Mouse (Mus musculus) hindbrain, embryonic 13.5 days (tissue): ENCODE results near the gene Zfp943. TPM values are rescaled to one million over a fixed set of nuclear protein-coding genes. Genes with fewer than 3 reads are reported as not detected.
A peak's percentile ranks its signal among the peaks of the same experiment; 100 is the strongest.
"Not testable (repeated sequence)": the region's sequence is repeated elsewhere in the genome, so short reads cannot be mapped to it uniquely, and the experiment has no call there.

ENCODE experiments used
- ATAC-seq: fragments of 200-750 bp; cut with Nextera tagmentation; 2 replicates; pipeline ENCODE4 v1.8.0; 2017; ENCODE audit warnings: moderate TSS enrichment; ENCODE audit not compliant: low FRiP score
- H3K27ac ChIP-seq: fragments of 300-500 bp; sonication (generic); 2 replicates; pipeline ENCODE4 v1.5.1; 2015; ENCODE audit warnings: inconsistent platforms, mild to moderate bottlenecking, moderate library complexity
- H3K27me3 ChIP-seq: fragments of 300-500 bp; sonication (generic); 2 replicates; pipeline ENCODE4 v1.6.1; 2015; ENCODE audit warnings: mild to moderate bottlenecking, inconsistent platforms
- H3K36me3 ChIP-seq: fragments of 300-500 bp; sonication (generic); 2 replicates; pipeline ENCODE4 v1.6.1; 2015; ENCODE audit warnings: mild to moderate bottlenecking, inconsistent platforms
- H3K4me1 ChIP-seq: fragments of 300-500 bp; sonication (generic); replicated peaks from 2 replicates; pipeline ENCODE4 v1.6.1; 2015; ENCODE audit warnings: inconsistent platforms
- H3K4me2 ChIP-seq: fragments of 300-500 bp; sonication (generic); 2 replicates; pipeline ENCODE4 v1.6.1; 2015; ENCODE audit warnings: inconsistent platforms, mild to moderate bottlenecking, moderate library complexity
- H3K4me3 ChIP-seq: fragments of 300-500 bp; sonication (generic); 2 replicates; pipeline ENCODE4 v1.5.1; 2015; ENCODE audit warnings: mild to moderate bottlenecking, inconsistent platforms
- H3K9ac ChIP-seq: fragments of 300-500 bp; sonication (generic); 2 replicates; pipeline ENCODE4 v1.6.1; 2015; ENCODE audit warnings: mild to moderate bottlenecking, inconsistent platforms
- H3K9me3 ChIP-seq: fragments of 300-500 bp; sonication (generic); 2 replicates; pipeline ENCODE4 v1.6.1; 2016; ENCODE audit warnings: inconsistent platforms
- WGBS: fragments of 180-500 bp; shearing (Covaris S2); methylation state at CpG from one replicate; pipeline ENCODE4 v1.1.7; 2015; 5-methylcytosine and 5-hydroxymethylcytosine counted together
- polyA plus RNA-seq: library from polyadenylated mRNA; unstranded; fragments of >200 nt; fragmentation: Nextera tagmentation; extraction: Ambion mirVana; gene quantifications from 2 replicates; pipeline ENCODE4 v1.2.1, GENCODE M21; 2015

The Zfp943 gene
- 18.5 and 19.1 TPM in 2 replicates for polyA plus RNA-seq

- Histone ChIP-seq H3K4me1 (peaks cover 22% of the 10 kb centered on the region), H3K4me2 (peak within 1 kb of the TSS; percentile 60), H3K27ac (peak within 1 kb of the TSS; percentile 90), H3K4me3 (peak within 1 kb of the TSS; percentile 73), H3K9ac (peak within 1 kb of the TSS; percentile 85)
- not testable (repeated sequence) for H3K9me3 ChIP-seq, H3K36me3 ChIP-seq, H3K27me3 ChIP-seq
- under 1% methylated on average over 42 of the region's 55 CpGs for WGBS
- peak; percentile 98 for ATAC-seq
Observed at GRCm38 (mm10) chr17:21962107-21962907, at the start of gene Zfp943, which contains the start of gene Zfp942. Gene Zfp943 (plus strand): TSS chr17:21962552. Gene Zfp942 (minus strand): TSS chr17:21962464.

- Histone ChIP-seq H3K4me2 (peak overlapping the region; percentile 60), H3K4me3 (peak overlapping the region; percentile 73), H3K36me3 (peaks cover 15% of the 10 kb centered on the region), H3K9ac (peak overlapping the region; percentile 65), H3K9me3 (peaks cover 12% of the 10 kb centered on the region; the same call in 1 of the 2 replicates), H3K27ac (no peak overlapping the region), H3K4me1 (peaks cover 22% of the 10 kb centered on the region), H3K27me3 (no peaks in the 10 kb centered on the region)
- no peak for ATAC-seq
- 66% methylated on average over 4 of the region's 4 CpGs for WGBS
Observed at GRCm38 (mm10) chr17:21963302-21963701, 950 bp downstream of the Zfp943 start.

GRCm38 (mm10) chr17:22035594-22035993 lies 73.2 kb downstream of the Zfp943 start:
- H3K4me3 ChIP-seq, H3K36me3 ChIP-seq, H3K4me2 ChIP-seq, H3K9ac ChIP-seq, H3K27ac ChIP-seq, H3K4me1 ChIP-seq, H3K9me3 ChIP-seq, H3K27me3 ChIP-seq, ATAC-seq: not testable (repeated sequence)
- 26% methylated on average over 1 of the region's 1 CpGs for WGBS

DNA sequence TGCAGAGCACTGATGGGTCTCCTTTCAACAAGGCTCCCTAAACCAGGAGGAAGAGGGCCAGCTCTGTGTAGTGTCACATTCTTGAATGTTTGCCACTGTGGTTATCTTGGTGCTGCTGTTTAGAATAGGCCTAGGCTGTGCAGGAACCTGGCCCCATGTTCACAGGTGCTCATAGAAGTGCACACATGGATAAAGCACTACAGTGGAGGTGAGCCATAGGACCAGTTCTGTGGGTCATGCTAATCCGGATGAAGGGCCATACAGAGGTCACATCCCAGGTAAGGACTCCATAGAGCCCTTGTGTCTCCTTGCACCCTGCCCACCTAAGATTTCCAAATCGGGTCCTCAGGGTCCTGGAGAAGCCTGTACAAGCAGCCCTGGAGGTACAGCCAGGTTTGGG lies 87.1 kb downstream of the Zfp943 start:
- no peak overlapping the region for H3K4me2 ChIP-seq
- no peaks in the 10 kb centered on the region for H3K27me3 ChIP-seq
- no peak overlapping the region for H3K4me3 ChIP-seq
- peaks cover 11% of the 10 kb centered on the region; the same call in 1 of the 2 replicates for H3K9me3 ChIP-seq
- WGBS, result 56% methylated on average over 2 of the region's 2 CpGs
- H3K4me1 ChIP-seq, result no peaks in the 10 kb centered on the region
- no peaks in the 10 kb centered on the region for H3K36me3 ChIP-seq
- H3K9ac ChIP-seq, result no peak overlapping the region
- no peak for ATAC-seq
- no peak overlapping the region for H3K27ac ChIP-seq

GRCm38 (mm10) chr17:22053211-22053610 lies 90.9 kb downstream of the Zfp943 start:
- Histone ChIP-seq H3K9me3 (peaks cover 11% of the 10 kb centered on the region; the same call in 1 of the 2 replicates), H3K36me3 (no peaks in the 10 kb centered on the region), H3K27me3 (no peaks in the 10 kb centered on the region), H3K4me1 (no peaks in the 10 kb centered on the region), H3K4me2 (no peak overlapping the region), H3K4me3 (no peak overlapping the region), H3K27ac (no peak overlapping the region), H3K9ac (no peak overlapping the region)
- WGBS, result 79% methylated on average over 2 of the region's 2 CpGs
- no peak for ATAC-seq

DNA sequence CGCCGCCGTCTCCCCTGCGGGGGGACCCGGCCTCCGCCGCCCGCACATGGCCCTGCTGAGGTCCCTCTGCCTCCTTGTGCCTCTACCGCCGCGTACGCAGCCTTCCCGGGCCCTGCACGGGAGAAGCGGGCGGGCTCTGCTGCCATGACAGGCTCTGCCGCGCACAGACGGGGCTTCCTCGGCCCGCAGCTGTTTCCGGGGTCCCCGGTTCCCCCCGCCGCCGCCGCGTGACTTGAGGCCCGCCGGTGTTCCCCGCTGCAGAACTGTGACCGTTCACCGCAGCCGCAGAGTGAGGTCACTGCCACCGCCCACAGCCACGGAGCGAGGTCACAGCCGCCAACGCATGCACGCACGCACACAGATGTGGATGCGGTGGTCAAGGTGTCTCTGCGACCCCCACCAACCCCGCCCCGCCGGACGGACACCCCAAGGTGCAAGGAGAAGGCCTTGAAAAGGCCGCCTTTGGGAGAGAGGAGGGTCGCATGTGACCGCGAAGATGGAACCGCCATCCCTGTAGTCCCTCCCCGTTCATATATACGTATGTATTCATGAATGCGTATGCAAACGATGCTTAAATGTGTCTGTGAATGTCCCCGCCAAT lies 118.8 kb downstream of the Zfp943 start:
- no peaks in the 10 kb centered on the region for H3K9me3 ChIP-seq
- peak; percentile 97 for ATAC-seq
- peak overlapping the region; percentile 74 for H3K4me3 ChIP-seq
- H3K4me1 ChIP-seq, result no peaks in the 10 kb centered on the region
- H3K9ac ChIP-seq, result peak overlapping the region; percentile 88
- peak overlapping the region; percentile 71 for H3K4me2 ChIP-seq
- 4% methylated on average over 57 of the region's 57 CpGs for WGBS
- peak overlapping the region; percentile 85 for H3K27ac ChIP-seq
- H3K27me3 ChIP-seq, result no peaks in the 10 kb centered on the region
- H3K36me3 ChIP-seq, result no peaks in the 10 kb centered on the region

- not testable (repeated sequence) for H3K4me3 ChIP-seq, H3K9ac ChIP-seq, H3K4me2 ChIP-seq, H3K27me3 ChIP-seq, H3K9me3 ChIP-seq, H3K36me3 ChIP-seq, H3K27ac ChIP-seq, ATAC-seq, H3K4me1 ChIP-seq
- 29% methylated on average over 3 of the region's 3 CpGs for WGBS
Observed at GRCm38 (mm10) chr17:22083224-22083623, 120.9 kb downstream of the Zfp943 start.

GRCm38 (mm10) chr17:22118770-22119169 lies 156.4 kb downstream of the Zfp943 start:
- Histone ChIP-seq H3K27ac (no peak overlapping the region), H3K27me3 (no peaks in the 10 kb centered on the region), H3K9ac (no peak overlapping the region), H3K4me1 (no peaks in the 10 kb centered on the region), H3K4me2 (no peak overlapping the region), H3K4me3 (no peak overlapping the region), H3K9me3 (no peaks in the 10 kb centered on the region), H3K36me3 (no peaks in the 10 kb centered on the region)
- no peak for ATAC-seq

Other genes with a start within 250 kb of the Zfp943 start
- 10.3 and 11.4 TPM in 2 replicates for gene Zfp229, start 231.8 kb upstream of the Zfp943 start, polyA plus RNA-seq
- gene Zfp820, start 116.8 kb upstream of the Zfp943 start, polyA plus RNA-seq, result 2.5 and 2.9 TPM in 2 replicates
- gene Zfp995, start 52.6 kb upstream of the Zfp943 start, polyA plus RNA-seq, result 10.2 and 12.6 TPM in 2 replicates
- gene Zfp942, start 88 bp upstream of the Zfp943 start, polyA plus RNA-seq, result 19.8 and 20.8 TPM in 2 replicates
- gene Zfp947, start 203.6 kb downstream of the Zfp943 start, polyA plus RNA-seq, result 1.1 and 1.7 TPM in 2 replicates